Mouse (Mus musculus): ENCODE measurements at regions not wholly inside any gene's neighbourhood (a gene's known extent, or its start where the extent isn't known, plus 50 kb on each side); places are given as distances from the start of the nearest gene placed in this dataset.
"Not testable (repeated sequence)": the region's sequence is repeated elsewhere in the genome, so short reads cannot be mapped to it uniquely, and the experiment has no call there.

DNA sequence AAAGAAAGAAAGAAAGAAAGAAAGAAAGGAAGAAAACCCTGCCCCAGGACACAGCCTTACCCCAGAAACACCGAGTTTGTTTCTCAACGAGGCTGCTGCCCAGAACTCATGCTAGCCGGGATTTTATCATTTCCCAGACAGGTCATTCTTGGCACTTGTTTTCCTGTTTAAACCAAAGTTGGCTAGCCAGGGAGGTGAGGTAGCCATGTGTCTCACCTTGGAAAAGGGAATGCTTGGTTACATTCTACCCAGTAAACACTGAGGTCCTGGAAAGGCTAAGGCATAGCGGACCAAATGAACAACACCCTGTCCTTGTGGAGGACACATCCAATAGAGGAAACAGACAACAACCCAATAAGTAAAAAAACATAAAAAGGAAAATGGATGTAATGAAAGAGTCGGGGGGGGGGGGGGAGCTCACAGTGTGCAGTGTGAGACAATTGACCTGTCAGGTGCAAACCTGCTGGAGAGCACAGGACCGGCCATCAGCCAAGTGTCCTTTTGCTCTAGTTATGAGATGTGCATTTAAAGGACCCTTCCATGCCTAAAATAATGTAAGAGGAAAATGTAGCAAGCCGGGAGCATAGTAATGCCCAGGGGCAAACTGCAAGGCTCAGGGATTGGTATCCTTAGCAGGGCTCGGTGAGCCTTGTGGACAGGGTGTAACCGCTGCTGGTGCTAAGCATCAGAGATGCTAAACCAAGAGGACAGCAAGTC is 78.2 kb upstream of the Fzd7 start:
- DNase-seq (ENCODE audit: low spot score in 2 of 2) = no peak

DNA sequence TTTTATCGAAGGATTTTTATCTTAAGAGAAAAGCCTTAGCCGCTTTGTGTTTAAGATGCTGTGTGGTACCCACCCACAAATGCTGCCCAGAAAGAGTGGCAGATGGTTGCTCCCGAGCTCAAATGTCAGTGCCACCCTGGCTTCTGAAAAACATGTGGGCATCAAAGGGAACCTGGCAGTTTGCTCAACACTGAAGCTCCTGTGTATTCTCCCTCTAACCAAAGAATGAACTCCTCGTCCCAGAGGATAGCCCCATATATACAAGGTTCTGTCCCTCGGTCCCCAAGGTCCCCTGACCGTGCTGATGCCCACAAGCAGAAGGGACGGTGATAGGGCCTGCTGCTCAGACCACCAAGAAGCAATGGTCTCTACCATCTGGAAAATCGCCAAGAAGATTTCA is 76.9 kb upstream of the Fzd7 start:
- peak in 1 of 2 experiments; percentile 30 for DNase-seq (ENCODE audit: low spot score in 2 of 2)

DNA sequence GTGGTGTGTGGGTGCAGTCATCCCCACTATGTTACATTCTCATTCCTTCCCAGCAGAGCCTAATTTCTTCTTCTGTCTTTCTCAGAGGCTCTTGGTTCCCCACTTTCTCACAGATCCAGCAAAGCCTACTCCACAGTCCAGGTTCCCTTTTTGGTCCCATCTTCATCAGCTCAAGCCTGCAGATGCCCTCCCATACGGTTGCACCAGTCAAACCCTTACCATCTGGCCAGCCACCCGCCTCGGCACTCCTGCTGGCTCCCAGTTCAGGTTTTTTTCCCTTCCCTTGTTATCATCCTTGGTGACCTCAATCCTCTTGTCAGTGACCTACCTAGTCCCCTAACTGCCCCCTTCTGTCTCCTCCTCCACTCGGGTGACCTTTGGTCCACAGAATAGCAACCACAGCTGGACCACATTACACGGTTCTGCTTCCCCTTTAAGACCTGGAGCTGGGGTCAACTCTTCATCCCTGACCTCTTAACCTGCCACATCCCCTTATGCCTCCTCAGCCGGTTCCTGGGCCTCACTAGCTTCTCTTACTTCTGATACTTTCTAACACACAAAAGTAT is 75.4 kb upstream of the Fzd7 start:
- no peak for DNase-seq (ENCODE audit: low spot score in 2 of 2)

DNA sequence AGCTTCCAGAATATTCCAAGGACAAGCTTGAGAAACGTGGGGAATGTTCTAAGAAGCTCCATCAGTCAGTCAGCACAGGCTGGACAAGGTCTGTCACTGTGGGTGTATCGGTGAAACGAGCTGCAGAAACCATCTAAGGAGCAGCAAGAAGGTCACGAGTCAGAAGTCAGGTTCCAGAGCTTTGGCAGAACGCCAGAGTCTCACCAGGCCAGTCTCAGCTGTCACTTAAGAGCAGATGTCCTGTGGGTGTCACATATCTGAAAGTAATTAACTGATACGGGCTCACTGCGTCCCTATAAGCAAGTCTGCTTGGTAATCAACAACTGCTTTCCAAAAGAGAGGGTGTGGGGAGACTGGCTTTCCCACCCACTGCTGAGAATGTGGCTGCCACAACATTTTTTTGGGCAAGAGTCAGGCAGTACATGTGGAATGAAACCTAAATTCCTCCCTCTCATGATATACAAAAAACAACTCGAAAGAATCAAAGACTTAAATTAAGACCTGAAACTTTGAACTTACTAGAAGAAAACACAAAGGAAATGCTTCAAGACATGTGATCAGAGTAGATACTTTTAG is 72.6 kb upstream of the Fzd7 start:
- no peak for DNase-seq (ENCODE audit: low spot score in 2 of 2)

DNA sequence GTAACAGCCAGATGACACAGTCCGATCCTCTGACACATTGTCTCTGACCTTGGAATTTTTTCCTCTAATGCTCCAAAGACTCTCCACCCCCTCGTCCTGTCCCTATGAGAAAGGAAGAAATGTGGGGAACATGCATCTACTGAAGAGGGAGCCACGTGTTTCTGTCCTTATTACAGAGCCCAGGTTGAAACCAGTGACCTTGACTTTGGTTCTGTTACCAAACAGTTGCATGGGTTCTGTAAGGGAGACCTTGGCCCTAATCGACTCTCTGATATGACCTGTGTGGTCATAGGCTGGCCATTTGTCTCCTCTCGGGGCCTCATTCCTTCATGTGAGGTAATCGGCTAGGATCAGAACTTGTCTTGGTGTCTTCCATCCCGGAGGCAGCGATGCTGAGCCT is 69.0 kb upstream of the Fzd7 start:
- DNase-seq (ENCODE audit: low spot score in 2 of 2) = no peak

DNA sequence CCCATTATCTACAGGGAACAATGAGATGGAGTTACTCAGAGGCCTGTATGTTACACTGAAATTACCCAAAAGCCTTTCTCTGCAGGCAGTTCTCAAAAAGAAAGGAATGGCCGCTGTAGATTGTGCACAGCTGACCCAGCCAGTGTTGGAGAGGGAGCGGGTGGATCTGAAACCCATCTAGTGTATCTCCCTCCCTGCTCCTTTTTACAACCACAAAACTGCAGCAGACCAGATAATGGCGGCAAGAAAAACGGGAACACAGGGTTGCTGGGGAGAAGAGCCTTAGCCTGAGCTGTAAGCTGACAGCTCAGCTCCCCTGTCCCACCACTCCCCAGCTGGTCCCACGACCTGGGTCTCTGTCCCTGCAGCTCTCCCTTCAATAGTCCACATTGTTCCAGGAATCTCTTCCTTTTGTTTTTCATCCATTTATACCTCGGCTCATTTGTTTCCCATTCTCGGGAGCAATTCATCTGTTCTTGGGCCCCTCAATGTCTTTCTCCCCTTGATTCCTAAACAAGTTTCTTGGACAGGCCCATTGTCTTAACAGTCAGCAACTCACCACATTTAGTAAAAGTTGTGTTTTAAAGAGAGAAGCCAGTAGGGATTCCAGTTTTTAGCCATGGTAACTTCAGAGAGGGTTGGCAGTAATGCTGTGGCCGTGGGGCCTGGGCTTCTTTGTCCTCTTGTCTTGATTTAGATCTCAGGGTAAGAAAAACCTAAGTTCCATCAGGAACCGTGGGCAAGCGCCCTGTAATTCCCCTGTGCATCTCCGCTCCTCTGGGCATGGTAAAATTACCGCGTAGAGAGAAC is 67.6 kb upstream of the Fzd7 start:
- no peak for DNase-seq (ENCODE audit: low spot score in 2 of 2)

DNA sequence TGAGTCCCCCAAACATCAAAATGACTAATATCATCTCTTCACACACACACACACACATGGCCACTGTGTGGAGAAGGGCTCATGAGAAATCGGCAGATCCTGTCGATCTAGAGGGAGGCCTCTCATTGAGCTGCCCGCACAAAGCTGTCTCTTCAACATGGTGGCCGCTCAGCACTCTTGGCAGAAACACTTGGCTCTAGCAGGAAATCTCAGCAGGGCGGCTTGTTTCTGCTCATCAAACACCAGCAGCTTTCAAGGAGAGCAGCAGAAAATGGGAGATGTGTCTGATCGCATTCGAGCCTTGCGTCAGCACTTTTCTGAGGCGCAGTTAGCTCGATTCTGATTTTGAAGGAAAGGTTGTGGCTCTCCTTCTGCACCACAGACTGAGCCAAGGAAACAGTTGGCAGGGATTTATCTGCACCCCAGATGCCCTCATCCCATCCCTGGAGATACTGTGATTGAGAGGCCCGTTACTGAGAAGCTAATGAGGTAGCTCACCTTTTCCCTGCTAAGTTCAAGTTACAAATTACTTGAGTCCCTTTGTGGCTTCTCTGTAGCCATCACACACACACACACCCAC is 66.4 kb upstream of the Fzd7 start:
- DNase-seq (ENCODE audit: low spot score in 2 of 2) = no peak

DNA sequence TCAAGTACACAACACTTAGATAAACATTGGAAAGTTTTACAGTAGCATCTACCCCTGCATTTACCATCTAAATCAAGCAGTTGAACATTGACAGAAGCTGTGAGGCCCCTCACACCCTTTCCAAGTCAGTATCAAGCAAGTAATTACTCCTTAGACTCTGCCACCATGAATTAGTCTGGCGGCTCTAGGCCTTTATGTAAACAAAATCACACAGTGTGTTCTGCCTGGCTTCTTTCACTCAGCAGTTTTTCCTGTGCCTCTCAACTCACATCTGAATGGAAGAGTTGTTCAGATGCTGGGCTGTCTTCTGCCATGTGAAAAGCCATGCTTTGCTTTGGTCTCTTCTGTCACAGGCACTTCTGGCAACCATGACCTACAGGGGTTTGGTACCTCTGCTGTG is 64.9 kb upstream of the Fzd7 start:
- DNase-seq (ENCODE audit: low spot score in 2 of 2) = no peak

DNA sequence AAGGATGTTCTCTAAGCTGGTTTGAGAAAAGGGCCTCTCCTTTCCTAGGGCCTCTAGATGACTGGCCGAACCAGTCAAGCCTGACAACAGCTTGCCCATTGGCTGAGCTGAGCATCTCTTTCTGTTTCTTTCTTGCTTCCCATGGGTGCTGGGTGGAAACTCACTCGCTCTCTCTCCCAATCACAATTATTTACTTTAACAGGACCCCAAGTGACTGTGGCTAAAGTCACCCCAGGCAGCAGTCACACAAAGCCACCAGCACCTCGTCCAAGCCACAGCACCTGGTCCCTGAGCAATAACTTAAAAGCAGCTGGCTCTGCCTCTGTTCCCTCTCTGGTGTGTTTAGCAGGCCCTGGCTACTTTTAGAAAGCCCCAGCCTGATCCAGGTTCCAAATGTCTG is 64.3 kb upstream of the Fzd7 start:
- no peak for DNase-seq (ENCODE audit: low spot score in 2 of 2)

DNA sequence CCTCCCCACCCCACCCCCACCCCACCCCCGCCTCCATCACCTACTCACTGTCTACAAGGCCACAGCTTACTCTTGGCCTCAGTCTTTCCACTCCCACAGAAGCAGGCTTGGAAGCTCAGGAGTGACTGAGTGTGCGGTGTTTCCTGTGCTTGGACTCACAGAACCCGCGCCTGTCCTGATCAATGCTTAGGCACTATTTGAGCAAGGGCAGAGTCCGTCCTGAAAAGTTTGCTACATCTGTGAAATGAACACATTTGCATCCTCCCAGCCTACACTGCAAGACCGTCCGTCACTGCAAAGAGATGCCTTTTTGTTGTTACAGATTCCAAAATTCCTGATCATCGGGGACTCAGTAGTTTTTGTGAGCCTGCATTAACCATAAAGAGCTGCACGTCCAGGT is 63.5 kb upstream of the Fzd7 start:
- no peak for DNase-seq (ENCODE audit: low spot score in 2 of 2)

DNA sequence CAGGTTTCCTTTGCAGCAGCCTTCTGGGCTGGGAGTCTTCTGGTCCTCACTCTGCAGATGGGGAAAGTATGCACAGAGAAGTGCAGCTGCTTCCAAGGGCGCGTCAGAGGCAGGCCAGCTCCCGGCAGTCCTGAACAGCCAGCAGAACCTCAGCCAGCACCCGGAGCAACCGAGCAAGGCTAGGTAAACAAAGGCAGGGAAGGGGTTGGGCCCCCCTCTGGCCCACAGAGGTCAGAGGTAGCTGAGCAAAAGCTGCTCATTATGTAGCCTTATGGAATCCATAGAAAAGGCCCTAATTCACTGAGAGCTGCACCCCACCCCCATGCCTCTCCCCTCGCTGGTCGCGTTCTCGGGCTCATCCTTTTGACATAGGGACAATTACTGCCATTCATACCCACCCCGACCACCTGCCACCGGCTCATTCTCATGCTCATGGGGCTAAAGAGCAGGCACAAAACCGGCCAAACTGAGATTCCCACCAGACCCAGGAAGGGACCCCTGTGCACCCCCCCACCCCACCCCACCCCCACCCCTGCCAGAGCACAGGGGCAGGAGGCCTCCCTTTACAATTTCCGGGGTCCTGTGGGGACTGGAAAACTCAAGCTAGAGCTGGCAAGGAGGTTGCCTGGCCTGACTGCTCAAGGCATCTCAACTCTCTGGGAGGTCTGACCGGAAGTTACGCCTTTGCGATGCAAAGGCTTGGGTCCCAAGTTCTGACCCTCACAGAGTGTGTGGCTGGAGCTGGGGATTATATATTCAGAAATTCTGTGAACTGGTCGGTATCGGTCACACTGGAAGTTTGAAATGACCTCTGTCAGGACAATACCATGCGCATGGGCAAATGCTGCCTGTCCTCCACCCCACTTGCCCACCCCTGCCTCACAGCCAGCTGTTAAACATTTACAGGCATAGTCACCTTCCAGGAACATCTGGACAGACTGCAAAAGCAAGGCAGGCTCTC is 59.0 kb upstream of the Fzd7 start:
- no peak for DNase-seq (ENCODE audit: low spot score in 2 of 2)

DNA sequence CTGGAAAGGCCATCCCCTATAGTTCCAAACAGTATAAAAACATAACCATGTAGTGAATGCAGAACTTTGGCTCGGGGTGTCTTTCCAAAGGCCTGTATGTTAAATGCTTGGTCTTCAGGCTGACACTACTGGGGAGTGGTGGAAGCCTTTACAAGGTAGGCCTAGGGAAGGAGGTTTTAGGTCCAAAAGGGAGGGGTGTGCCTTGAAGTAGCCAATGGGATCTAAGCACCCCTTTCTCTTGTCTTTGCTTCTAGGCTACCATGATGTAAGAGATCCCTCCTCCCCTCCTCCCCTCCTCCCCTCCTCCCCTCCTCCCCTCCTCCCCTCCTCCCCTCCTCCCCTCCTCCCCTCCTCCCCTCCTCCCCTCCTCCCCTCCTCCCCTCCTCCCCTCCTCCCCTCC is 56.5 kb upstream of the Fzd7 start:
- DNase-seq (ENCODE audit: low spot score in 2 of 2) = not testable (repeated sequence)

DNA sequence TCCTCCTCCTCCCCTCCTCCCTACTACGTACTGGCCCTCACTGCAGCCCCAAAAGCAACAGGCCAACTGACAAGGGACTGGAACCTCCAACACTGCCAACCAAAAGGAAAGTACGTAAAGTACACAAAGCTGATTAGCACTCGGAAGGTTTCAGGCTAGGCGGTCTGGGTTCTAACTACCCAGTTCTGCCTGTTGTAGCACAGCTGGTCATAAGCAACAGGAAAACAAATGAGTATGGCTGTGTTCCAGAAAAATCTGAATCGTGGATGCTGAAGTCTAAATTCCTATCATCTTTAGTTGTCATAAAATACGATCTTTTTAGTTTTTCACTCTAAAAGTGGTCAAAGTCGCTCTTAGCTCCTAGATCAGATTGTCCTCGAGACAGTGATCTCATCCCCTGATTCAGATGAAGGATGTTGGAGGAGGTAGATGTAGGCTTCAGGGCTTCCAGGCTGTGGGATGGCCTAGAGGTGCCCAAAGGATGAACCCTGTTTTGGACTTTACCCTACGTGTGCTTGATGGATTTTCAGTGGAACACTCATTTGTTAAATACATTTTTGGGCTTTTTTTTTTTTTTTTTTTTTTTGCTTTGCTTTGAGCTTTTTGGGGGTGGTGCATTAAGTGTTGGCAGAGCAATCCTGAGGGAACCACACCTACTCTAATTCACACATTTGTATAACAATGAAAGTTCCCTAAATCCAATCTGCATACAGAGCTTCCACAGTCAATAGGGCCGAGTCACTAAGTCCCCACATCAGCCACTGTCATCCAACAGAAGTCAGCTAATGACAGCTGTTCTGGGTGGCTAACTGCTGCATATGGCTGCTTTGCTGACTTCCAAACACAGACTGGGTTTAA is 55.6 kb upstream of the Fzd7 start:
- no peak for DNase-seq (ENCODE audit: low spot score in 2 of 2)

DNA sequence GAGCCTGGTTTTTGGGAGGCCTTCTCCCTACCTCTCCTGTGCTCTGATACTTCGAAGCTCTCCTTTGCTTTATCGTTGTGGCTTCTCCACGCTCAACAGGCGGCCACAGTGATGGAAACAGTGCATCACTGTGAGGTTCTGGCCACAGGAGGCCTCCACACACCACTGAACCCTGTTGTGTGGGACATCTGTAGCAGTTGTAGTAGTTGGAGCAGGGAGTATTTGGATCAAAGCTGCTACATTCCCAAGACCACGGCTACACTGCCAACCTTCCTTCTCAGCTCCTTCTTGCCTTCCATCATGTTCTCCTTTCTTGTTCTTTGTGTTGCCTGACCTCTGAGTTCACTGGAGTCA is 55.0 kb upstream of the Fzd7 start:
- DNase-seq (ENCODE audit: low spot score in 2 of 2) = no peak

DNA sequence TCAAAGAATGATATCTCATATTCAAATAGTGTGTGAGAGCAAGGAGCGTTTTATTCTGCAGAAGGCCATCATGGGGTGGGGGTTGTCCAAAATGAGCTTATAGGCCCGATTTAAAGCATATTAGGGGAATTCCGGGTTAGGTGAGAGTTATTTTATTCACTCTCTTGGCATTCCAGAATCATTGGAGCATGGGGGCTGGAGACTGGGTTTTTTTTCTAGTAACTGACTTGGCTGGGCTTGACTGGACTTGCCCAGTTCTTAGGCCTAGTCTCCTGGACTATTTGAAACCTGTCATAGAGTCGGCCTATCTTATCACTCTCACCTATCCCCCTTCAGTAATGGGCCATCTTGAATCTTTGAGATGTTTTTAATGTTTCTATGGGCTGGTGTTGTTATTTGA is 52.9 kb upstream of the Fzd7 start:
- no peak for DNase-seq (ENCODE audit: low spot score in 2 of 2)

DNA sequence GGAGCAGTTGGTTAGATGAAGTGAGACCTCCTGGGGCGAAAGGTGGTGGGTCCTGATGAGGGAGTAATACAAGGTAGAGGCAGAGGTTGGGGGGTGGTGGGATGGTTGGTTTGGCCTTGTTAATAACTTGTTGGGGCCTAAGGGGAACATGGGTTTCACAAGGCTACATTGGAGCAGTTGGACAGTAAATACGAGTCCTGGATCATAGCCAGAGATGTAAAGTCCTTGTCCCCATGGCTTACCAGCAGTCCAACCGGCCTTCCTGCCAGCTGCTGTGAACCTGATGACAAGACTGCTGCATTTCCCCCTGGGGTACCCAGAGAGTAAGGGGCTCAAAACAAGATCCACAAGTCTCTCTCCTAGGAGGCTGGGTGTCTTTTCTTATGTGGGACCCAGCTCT is 52.0 kb upstream of the Fzd7 start:
- DNase-seq (ENCODE audit: low spot score in 2 of 2) = no peak

DNA sequence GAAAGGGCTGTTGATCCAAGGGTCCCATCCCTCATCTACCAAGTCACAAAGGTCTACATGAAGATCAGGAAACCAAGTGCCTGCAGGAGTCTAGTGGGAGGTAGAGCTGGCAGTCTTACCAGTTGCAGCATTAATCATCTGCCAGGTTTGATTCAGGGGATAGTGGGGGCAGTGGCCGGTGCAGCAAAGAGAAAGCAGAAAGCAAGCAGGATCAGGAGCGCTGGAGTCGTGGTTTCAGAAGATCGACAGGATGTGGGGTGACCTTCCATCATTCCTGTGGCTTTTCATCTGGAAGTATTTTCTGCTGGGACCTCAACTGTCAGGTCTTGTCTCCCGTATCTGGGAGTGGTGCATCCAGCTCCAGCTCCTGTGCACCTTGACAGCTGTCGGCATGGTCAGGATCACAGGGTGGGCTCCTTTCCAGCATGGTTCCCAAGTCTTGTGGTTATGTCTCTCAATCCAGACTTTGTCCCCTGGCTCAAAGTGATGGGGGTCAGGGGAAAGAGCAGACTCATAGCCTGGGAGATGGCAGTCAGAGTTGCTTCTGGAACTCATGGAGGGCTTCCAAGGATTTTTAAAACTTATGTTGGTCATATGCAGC is 51.2 kb upstream of the Fzd7 start:
- no peak for DNase-seq (ENCODE audit: low spot score in 2 of 2)

Data from left cerebral cortex, adult 18-20 months (tissue).